Mouse (Mus musculus): Measurements from ENCODE around the gene Irgc1. TPM values are rescaled to one million over a fixed set of nuclear protein-coding genes. Genes with fewer than 3 reads are reported as not detected.
A peak's percentile ranks its signal among the peaks of the same experiment; 100 is the strongest.

The Irgc1 gene
- polyA plus RNA-seq, 1 experiment from 2014 or later = not detected

GRCm38 (mm10) chr7:24387059-24387556, 65.0 kb downstream of the Irgc1 start:
- H3K4me1 ChIP-seq = peaks cover 7% of the 10 kb centered on the region
- DNase-seq (ENCODE audit: low spot score) = no peak
- no peak overlapping the region for H3K27ac ChIP-seq (replicated peaks)
- 86% methylated on average over 10 of the region's 10 CpGs for WGBS
- H3K9me3 ChIP-seq (replicated peaks) = no peaks in the 10 kb centered on the region
- H3K36me3 ChIP-seq = no peaks in the 10 kb centered on the region
- no peak overlapping the region for H3K4me3 ChIP-seq
- H3K27me3 ChIP-seq (ENCODE audit: low read depth, poor library complexity, severe bottlenecking) = peaks cover 13% of the 10 kb centered on the region; the same call in 1 of the 2 replicates

DNA sequence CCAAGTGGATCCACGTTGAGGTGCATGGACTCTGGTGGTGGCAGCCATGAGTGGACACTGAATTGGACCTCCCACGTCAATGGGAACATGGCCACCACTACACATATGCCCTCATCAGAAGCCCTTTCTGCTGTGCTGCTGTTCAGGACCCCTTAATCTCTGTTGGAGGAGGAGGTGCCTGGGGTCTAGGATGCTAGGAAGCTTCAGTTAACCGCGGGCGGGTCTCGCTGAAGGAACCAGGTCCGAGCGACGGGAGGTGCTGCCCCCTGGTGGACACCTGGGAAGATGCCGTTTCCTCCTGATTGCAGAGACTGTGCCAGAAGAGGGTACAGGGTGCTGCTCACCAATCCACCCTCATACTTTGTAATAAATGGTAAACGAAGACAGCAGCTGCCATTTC, 67.3 kb downstream of the Irgc1 start:
- H3K27ac ChIP-seq (replicated peaks) = no peak overlapping the region
- DNase-seq (ENCODE audit: low spot score) = peak; percentile 75
- H3K36me3 ChIP-seq = no peaks in the 10 kb centered on the region
- 8% methylated on average over 11 of the region's 11 CpGs for WGBS
- peak overlapping the region; percentile 28; the same call in 1 of the 2 replicates for H3K4me3 ChIP-seq
- H3K9me3 ChIP-seq (replicated peaks) = no peaks in the 10 kb centered on the region
- peaks cover 9% of the 10 kb centered on the region for H3K4me1 ChIP-seq
- peaks cover 13% of the 10 kb centered on the region; the same call in 1 of the 2 replicates for H3K27me3 ChIP-seq (ENCODE audit: low read depth, poor library complexity, severe bottlenecking)

DNA sequence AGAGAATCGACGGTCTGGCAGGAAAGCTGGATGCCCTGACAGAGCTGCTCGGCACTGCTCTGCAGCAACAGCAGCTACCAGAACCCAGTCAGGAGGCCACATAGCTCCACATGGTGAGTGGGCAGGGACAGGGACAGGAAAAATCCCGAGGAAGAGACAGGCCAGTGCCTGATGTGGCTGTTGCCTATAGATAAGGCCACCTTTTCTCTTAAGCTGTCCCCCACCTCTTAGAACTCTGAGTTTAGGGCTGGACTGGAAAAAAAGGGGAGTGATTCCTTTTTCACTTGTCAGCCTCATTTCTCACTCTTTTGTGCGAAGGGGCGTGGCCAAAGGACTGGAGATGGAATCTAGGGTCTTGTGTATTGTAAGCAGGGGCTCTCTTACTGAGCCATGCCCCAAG, 68.0 kb downstream of the Irgc1 start:
- H3K27ac ChIP-seq (replicated peaks) = 0 out of 2 replicates have a peak overlapping the region, but pooled peaks have one; percentile 30

DNA sequence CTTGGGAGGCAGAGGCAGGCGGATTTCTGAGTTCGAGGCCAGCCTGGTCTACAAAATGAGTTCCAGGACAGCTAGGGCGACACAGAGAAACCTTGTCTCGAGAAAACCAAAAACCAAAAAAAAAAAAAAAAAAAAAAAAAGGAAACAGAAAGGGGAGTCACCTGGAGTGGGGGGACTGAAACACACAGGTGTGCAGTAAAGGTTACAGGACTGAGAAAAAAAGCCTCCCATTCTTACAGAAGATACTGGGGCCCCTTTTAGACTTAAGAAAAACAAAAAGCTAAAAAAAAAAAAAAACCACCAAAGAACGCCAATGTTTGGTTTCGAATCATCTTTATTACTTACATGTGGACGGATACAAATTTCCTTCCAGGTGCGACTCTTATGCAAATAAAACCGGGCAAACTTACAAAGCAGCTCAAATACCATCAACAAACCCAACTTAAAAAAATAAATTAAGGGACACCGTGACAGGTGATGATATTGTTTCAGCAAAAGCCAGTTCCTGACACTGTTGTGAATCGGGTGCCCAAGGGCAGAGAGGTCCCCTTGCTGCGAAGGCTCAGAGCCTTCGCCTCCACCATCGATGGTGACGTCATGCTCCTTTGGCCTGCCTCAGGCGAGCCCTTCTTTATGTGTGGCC, 69.2 kb downstream of the Irgc1 start:
- H3K4me1 ChIP-seq = peaks cover 9% of the 10 kb centered on the region
- DNase-seq (ENCODE audit: low spot score) = no peak
- H3K9me3 ChIP-seq (replicated peaks) = no peaks in the 10 kb centered on the region
- WGBS = 87% methylated on average over 16 of the region's 16 CpGs
- H3K4me3 ChIP-seq = no peak overlapping the region
- H3K36me3 ChIP-seq = no peaks in the 10 kb centered on the region
- peaks cover 27% of the 10 kb centered on the region for H3K27me3 ChIP-seq (ENCODE audit: low read depth, poor library complexity, severe bottlenecking)
- no peak overlapping the region for H3K27ac ChIP-seq (replicated peaks)

More for the DNA sequence above, 68.0 kb downstream of the Irgc1 start:
- H3K36me3 ChIP-seq = no peaks in the 10 kb centered on the region
- peaks cover 9% of the 10 kb centered on the region for H3K4me1 ChIP-seq
- no peak overlapping the region for H3K4me3 ChIP-seq
- peaks cover 14% of the 10 kb centered on the region; the same call in 1 of the 2 replicates for H3K27me3 ChIP-seq (ENCODE audit: low read depth, poor library complexity, severe bottlenecking)
- 77% methylated on average over 6 of the region's 6 CpGs for WGBS
- H3K9me3 ChIP-seq (replicated peaks) = no peaks in the 10 kb centered on the region
- DNase-seq (ENCODE audit: low spot score) = no peak

Other genes starting within 250 kb of the Irgc1 start
- 10.7 and 10.9 TPM in 2 replicates for gene Zfp111, start 240.9 kb downstream of the Irgc1 start, polyA plus RNA-seq (2016; fragmentation: Nextera tagmentation; extraction: Ambion mirVana)
- 5.1 and 5.7 TPM in 2 replicates for gene Zfp109, start 214.7 kb downstream of the Irgc1 start, polyA plus RNA-seq (2016; fragmentation: Nextera tagmentation; extraction: Ambion mirVana)
- 2.1 and 2.7 TPM in 2 replicates for gene Zfp108, start 197.5 kb downstream of the Irgc1 start, polyA plus RNA-seq (2016; fragmentation: Nextera tagmentation; extraction: Ambion mirVana)
- 6.2 and 7.4 TPM in 2 replicates for gene Zfp93, start 181.9 kb downstream of the Irgc1 start, polyA plus RNA-seq (2016; fragmentation: Nextera tagmentation; extraction: Ambion mirVana)
- gene Zfp61, start 151.1 kb downstream of the Irgc1 start, polyA plus RNA-seq (2016; fragmentation: Nextera tagmentation; extraction: Ambion mirVana) = 36.7 and 41.4 TPM in 2 replicates
- gene Zfp94, start 135.6 kb downstream of the Irgc1 start, polyA plus RNA-seq (2016; fragmentation: Nextera tagmentation; extraction: Ambion mirVana) = 13.7 and 15.5 TPM in 2 replicates
- gene Tescl, start 118.4 kb downstream of the Irgc1 start, polyA plus RNA-seq (2016; fragmentation: Nextera tagmentation; extraction: Ambion mirVana) = 0.14 and 0.26 TPM in 2 replicates
- gene Lypd5, start 103.1 kb downstream of the Irgc1 start, polyA plus RNA-seq (2016; fragmentation: Nextera tagmentation; extraction: Ambion mirVana) = not detected in 2 replicates
- 3.3 and 4.0 TPM in 2 replicates for gene Kcnn4, start 82.0 kb downstream of the Irgc1 start, polyA plus RNA-seq (2016; fragmentation: Nextera tagmentation; extraction: Ambion mirVana)
- gene Smg9, start 52.7 kb downstream of the Irgc1 start, polyA plus RNA-seq (2016; fragmentation: Nextera tagmentation; extraction: Ambion mirVana) = 29.0 and 34.1 TPM in 2 replicates
- gene Plaur, start 10.2 kb upstream of the Irgc1 start, polyA plus RNA-seq (2016; fragmentation: Nextera tagmentation; extraction: Ambion mirVana) = 0.68 and 1.0 TPM in 2 replicates
- 10.0 and 18.3 TPM in 2 replicates for gene Cadm4, start 29.7 kb upstream of the Irgc1 start, polyA plus RNA-seq (2016; fragmentation: Nextera tagmentation; extraction: Ambion mirVana)
- gene Zfp428, start 54.7 kb upstream of the Irgc1 start, polyA plus RNA-seq (2016; fragmentation: Nextera tagmentation; extraction: Ambion mirVana) = 116 and 127 TPM in 2 replicates
- 0.64 and 0.99 TPM in 2 replicates for gene AC161166.1, start 60.2 kb upstream of the Irgc1 start, polyA plus RNA-seq (2016; fragmentation: Nextera tagmentation; extraction: Ambion mirVana)
- gene Irgq, start 78.4 kb upstream of the Irgc1 start, polyA plus RNA-seq (2016; fragmentation: Nextera tagmentation; extraction: Ambion mirVana) = 8.4 and 12.5 TPM in 2 replicates
- 0.14 TPM in 1 of 2 replicates, not detected in the other for gene Pinlyp, start 93.8 kb upstream of the Irgc1 start, polyA plus RNA-seq (2016; fragmentation: Nextera tagmentation; extraction: Ambion mirVana)
- gene Xrcc1, start 94.0 kb upstream of the Irgc1 start, polyA plus RNA-seq (2016; fragmentation: Nextera tagmentation; extraction: Ambion mirVana) = 149 and 160 TPM in 2 replicates
- 22.8 and 24.1 TPM in 2 replicates for gene Ethe1, start 135.2 kb upstream of the Irgc1 start, polyA plus RNA-seq (2016; fragmentation: Nextera tagmentation; extraction: Ambion mirVana)
- gene Zfp575, start 135.3 kb upstream of the Irgc1 start, polyA plus RNA-seq (2016; fragmentation: Nextera tagmentation; extraction: Ambion mirVana) = 1.4 and 2.1 TPM in 2 replicates
- 0.05 TPM in 1 of 2 replicates, not detected in the other for gene Phldb3, start 158.5 kb upstream of the Irgc1 start, polyA plus RNA-seq (2016; fragmentation: Nextera tagmentation; extraction: Ambion mirVana)
- gene Lypd3, start 184.3 kb upstream of the Irgc1 start, polyA plus RNA-seq (2016; fragmentation: Nextera tagmentation; extraction: Ambion mirVana) = 0.32 and 0.36 TPM in 2 replicates
- gene Tex101, start 224.4 kb upstream of the Irgc1 start, polyA plus RNA-seq (2016; fragmentation: Nextera tagmentation; extraction: Ambion mirVana) = not detected in 2 replicates